Comparison of ENCODE assay signal across 7 mouse cellular contexts in the genomic region with DNA sequence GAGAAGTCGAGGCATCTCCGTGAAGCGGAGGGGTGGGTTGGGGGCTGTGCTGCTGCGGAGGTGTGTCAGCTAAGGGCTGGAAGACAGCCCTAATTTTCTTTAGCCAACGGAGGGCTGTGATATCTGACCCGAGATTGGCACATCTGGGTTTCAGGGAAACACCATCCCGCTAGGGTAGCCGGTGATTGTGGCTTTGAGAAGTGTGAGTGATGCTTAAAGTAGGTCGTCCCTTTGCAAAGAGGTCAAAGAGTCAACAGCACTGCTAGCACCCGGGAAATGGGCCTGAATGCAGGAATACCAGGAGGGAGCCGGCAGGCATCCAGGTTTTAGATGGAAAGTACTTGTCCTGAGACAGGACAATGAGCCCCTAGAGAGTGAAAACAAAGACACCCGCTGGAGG. TPM values are rescaled to one million over a fixed set of nuclear protein-coding genes. Genes with fewer than 3 reads are reported as not detected.
A peak's percentile ranks its signal among the peaks of the same experiment; 100 is the strongest.
DNase-seq lines count a peak whose midpoint lies in the region; ATAC-seq and TF ChIP-seq lines count a peak whose summit lies in the region.

No protein-coding gene starts in this region.

- DNase-seq in CD4-positive helper T cell, adult 2 months (ENCODE audit: low read depth, low spot score) = peak; percentile 53
- DNase-seq in CH12.LX (ENCODE audit: extremely low read depth) = no peak
- peak; percentile 26 to 30 for DNase-seq in thymus, postnatal 36 days
- no peak for DNase-seq in left cerebral cortex, adult 9 months (ENCODE audit: low spot score in 2 of 2)
- DNase-seq in right cerebral cortex, postnatal 36 days (ENCODE audit: low spot score in 2 of 2) = no peak

- TF ChIP-seq EP300 in CH12.LX (IDR thresholded peaks at IDR 0.05; ENCODE audit: low read length) = no peak

- TF ChIP-seq POLR2A in CH12.LX (IDR thresholded peaks at IDR 0.05; ENCODE audit: low read depth, low read length) = no peak

- WGBS in macrophage (ENCODE audit: missing documents) = 6% methylated on average over 11 of the region's 12 CpGs

- H3K9ac ChIP-seq in CH12.LX (ENCODE audit: insufficient read depth, low read depth) = peak overlapping the region; percentile 81

- H3K4me1 ChIP-seq in CH12.LX (ENCODE audit: control insufficient read depth in 1 of 2, insufficient read depth in 2 of 2) = peaks cover 13 to 32% of the 10 kb centered on the region in 2 experiments

- dilution Hi-C loops in CH12.LX (cut with MboI; ENCODE audit: extremely low pct_ligation_motif_present, extremely low pct_unique_long_range_greater_than_20kb, low sequenced_read_pairs) = no loop called here

- H3K36me3 ChIP-seq in CH12.LX (replicated peaks in 1 of 2; ENCODE audit: control insufficient read depth in 1 of 2, insufficient read depth in 1 of 2, low read length in 1 of 2) (peaks cover 2 to 8% of the 10 kb centered on the region in 2 experiments), macrophage (ENCODE audit: inconsistent target) (no peaks in the 10 kb centered on the region)

- no peak overlapping the region for H3K27ac ChIP-seq in CH12.LX (ENCODE audit: insufficient read depth, low read depth)
- H3K27ac ChIP-seq in macrophage = no peak overlapping the region; the same call in 1 of the 2 replicates

- in situ Hi-C loops in CH12.LX (cut with MboI; ENCODE audit: low pct_ligation_motif_present, low pct_unique_long_range_greater_than_20kb, low sequenced_read_pairs) = loop anchor here (5.0 to 10.0 kb wide), 2 partner anchors 66 to 88 kb away; no protein-coding TSS in a partner anchor

- ATAC-seq in granulocyte monocyte progenitor cell, adult 5-6 weeks (replicated peaks; ENCODE audit: poor library complexity, severe bottlenecking) = peak; percentile 13; the same call in 1 of the 2 replicates

- no peak for TF ChIP-seq CTCF in CH12.LX (conservative IDR thresholded peaks at IDR 0.05 in 1 of 2, IDR thresholded peaks at IDR 0.05 in 1 of 2; ENCODE audit: low read depth in 2 of 2, low read length in 2 of 2)

- no peaks in the 10 kb centered on the region; the same call in 1 of the 2 replicates for H3K79me2 ChIP-seq in CH12.LX (replicated peaks; ENCODE audit: control insufficient read depth, extremely low read depth, insufficient read depth, poor library complexity, severe bottlenecking)
- H3K79me2 ChIP-seq in macrophage (ENCODE audit: inconsistent target) = no peaks in the 10 kb centered on the region

- H3K27me3 ChIP-seq in CH12.LX (replicated peaks) = no peaks in the 10 kb centered on the region

- H3K9me3 ChIP-seq in CH12.LX (replicated peaks; ENCODE audit: low read length) = no peaks in the 10 kb centered on the region

- H3K4me3 ChIP-seq in CH12.LX (replicated peaks in 1 of 3; ENCODE audit: low read depth in 2 of 3, low read length in 2 of 3, poor library complexity in 1 of 3) = peak overlapping the region; percentile 50 to 67 (median 55)
- H3K4me3 ChIP-seq in macrophage (ENCODE audit: inconsistent target) = peak overlapping the region; percentile 63

- H3K4me2 ChIP-seq in CH12.LX (ENCODE audit: insufficient read depth, low read depth, poor library complexity, severe bottlenecking) = peak overlapping the region; percentile 94

- TF ChIP-seq RAD21 in CH12.LX (IDR thresholded peaks at IDR 0.05; ENCODE audit: low read depth, low read length) = no peak

TF ChIP-seq in CH12.LX, 34 proteins besides CTCF, POLR2A, EP300 and RAD21:
- TF ChIP-seq E2F4 (IDR thresholded peaks at IDR 0.05; ENCODE audit: insufficient replicate concordance, low read depth, low read length) (no peak), MAZ (IDR thresholded peaks at IDR 0.05; ENCODE audit: low read depth, low read length) (no peak), ZMIZ1 (IDR thresholded peaks at IDR 0.05; ENCODE audit: low read depth, low read length) (no peak), ZC3H11A (IDR thresholded peaks at IDR 0.05; ENCODE audit: low read depth, low read length) (no peak), MYC (IDR thresholded peaks at IDR 0.05; ENCODE audit: low read depth, low read length) (no peak), USF1 (IDR thresholded peaks at IDR 0.05; ENCODE audit: low read depth, low read length) (no peak)

RNA-seq across cellular contexts. Expression of gene Stat4, which starts 22.0 kb away (rescaled TPM):
- total RNA-seq in CH12.LX (2012; rRNA removed) (9.1 and 17.5 TPM in 2 replicates), CH12.LX (2014; rRNA removed) (12.2 and 16.7 TPM in 2 replicates)
- polyA plus RNA-seq in CH12.LX (2012; ENCODE audit: insufficient read length, low read depth) (10.6 and 11.4 TPM in 2 replicates), macrophage (2018) (1.8 to 2.7 TPM (median 2.1 TPM) in 3 replicates)
- 32.2 and 34.1 TPM in 2 replicates for total RNA-seq in granulocyte monocyte progenitor cell, adult 5-6 weeks (2014; fragmentation: Nextera tagmentation)
- 21.5 and 26.1 TPM in 2 replicates for total RNA-seq in granulocyte monocyte progenitor cell, adult 5-6 weeks (2017)
- 10 to 100 TPM in 1 of 26 experiments, 1 to 10 TPM in 23, under 1 TPM in 2; 0.54 to 10.7 (median 3.3) TPM for total RNA-seq in macrophage (2018; cell fraction: chromatin; rRNA removed)
- 1 to 10 TPM; 1.1 to 4.9 (median 2.2) TPM for total RNA-seq in macrophage (2018; cell fraction: cytosol; rRNA removed)
- 1 to 10 TPM; 1.3 to 8.0 (median 4.3) TPM for total RNA-seq in macrophage (2018; cell fraction: nucleus; rRNA removed)

Comparison
In these comparisons a context has a peak if more than half of its experiments do, and no peak if none do; other contexts are left out.
1. DNase-seq: peak in CD4-positive helper T cell, adult 2 months (single experiment) and thymus, postnatal 36 days (2 of 2); none in CH12.LX (single experiment), left cerebral cortex, adult 9 months (0 of 2) and right cerebral cortex, postnatal 36 days (0 of 2).